Mouse (Mus musculus): ENCODE results near the gene Rbfox3. TPM values are rescaled to one million over a fixed set of nuclear protein-coding genes. Genes with fewer than 3 reads are reported as not detected.

Gene Rbfox3
- total RNA-seq, 2 experiments from 2014 or later, result 6.6 to 8.2 TPM

- DNase-seq (ENCODE audit: low spot score in 2 of 2), result no peak
Measured at GRCm38 (mm10) chr11:118671958-118672357, 239.4 kb downstream of the Rbfox3 start.

GRCm38 (mm10) chr11:118671216-118671615, 240.2 kb downstream of the Rbfox3 start:
- DNase-seq (ENCODE audit: low spot score in 2 of 2), result no peak

GRCm38 (mm10) chr11:118669820-118670219, 241.6 kb downstream of the Rbfox3 start:
- no peak for DNase-seq (ENCODE audit: low spot score in 2 of 2)

- no peak for DNase-seq (ENCODE audit: low spot score in 2 of 2)
Measured at GRCm38 (mm10) chr11:118668351-118668750, 243.0 kb downstream of the Rbfox3 start.

- DNase-seq (ENCODE audit: low spot score in 2 of 2), result no peak
Measured at GRCm38 (mm10) chr11:118667946-118668345, 243.5 kb downstream of the Rbfox3 start.

- DNase-seq (ENCODE audit: low spot score in 2 of 2), result no peak
Measured at GRCm38 (mm10) chr11:118666172-118666571, 245.2 kb downstream of the Rbfox3 start.

- no peak for DNase-seq (ENCODE audit: low spot score in 2 of 2)
Measured at GRCm38 (mm10) chr11:118663305-118663704, 248.1 kb downstream of the Rbfox3 start.

GRCm38 (mm10) chr11:118659305-118659704, 252.1 kb downstream of the Rbfox3 start:
- no peak for DNase-seq (ENCODE audit: low spot score in 2 of 2)

- no peak for DNase-seq (ENCODE audit: low spot score in 2 of 2)
Measured at GRCm38 (mm10) chr11:118655833-118656232, 255.6 kb downstream of the Rbfox3 start.

- DNase-seq (ENCODE audit: low spot score in 2 of 2), result no peak
Measured at GRCm38 (mm10) chr11:118653521-118654318, 257.7 kb downstream of the Rbfox3 start.

GRCm38 (mm10) chr11:118652401-118653240, 258.8 kb downstream of the Rbfox3 start:
- no peak for DNase-seq (ENCODE audit: low spot score in 2 of 2)

GRCm38 (mm10) chr11:118648369-118648768, 263.0 kb downstream of the Rbfox3 start:
- peak in 1 of 2 experiments; percentile 33 for DNase-seq (ENCODE audit: low spot score in 2 of 2)

GRCm38 (mm10) chr11:118646864-118647263, 264.5 kb downstream of the Rbfox3 start:
- no peak for DNase-seq (ENCODE audit: low spot score in 2 of 2)

GRCm38 (mm10) chr11:118645158-118645557, 266.2 kb downstream of the Rbfox3 start:
- DNase-seq (ENCODE audit: low spot score in 2 of 2), result no peak

GRCm38 (mm10) chr11:118640706-118641105, 270.7 kb downstream of the Rbfox3 start:
- DNase-seq (ENCODE audit: low spot score in 2 of 2), result no peak

- no peak for DNase-seq (ENCODE audit: low spot score in 2 of 2)
Measured at GRCm38 (mm10) chr11:118637718-118638117, 273.7 kb downstream of the Rbfox3 start.

- peak in 1 of 2 experiments; percentile 9 for DNase-seq (ENCODE audit: low spot score in 2 of 2)
Measured at GRCm38 (mm10) chr11:118634647-118635046, 276.8 kb downstream of the Rbfox3 start.

GRCm38 (mm10) chr11:118629718-118630117, 281.7 kb downstream of the Rbfox3 start:
- no peak for DNase-seq (ENCODE audit: low spot score in 2 of 2)

GRCm38 (mm10) chr11:118627541-118627940, 283.9 kb downstream of the Rbfox3 start:
- no peak for DNase-seq (ENCODE audit: low spot score in 2 of 2)

GRCm38 (mm10) chr11:118620869-118621268, 290.5 kb downstream of the Rbfox3 start:
- no peak for DNase-seq (ENCODE audit: low spot score in 2 of 2)

GRCm38 (mm10) chr11:118614126-118614525, 297.3 kb downstream of the Rbfox3 start:
- DNase-seq (ENCODE audit: low spot score in 2 of 2), result no peak

- DNase-seq (ENCODE audit: low spot score in 2 of 2), result no peak
Measured at GRCm38 (mm10) chr11:118610128-118610527, 301.3 kb downstream of the Rbfox3 start.

All from adrenal gland, postnatal 4 days (tissue).